Mouse (Mus musculus) urinary bladder, postnatal 25 days (tissue): ENCODE measurements around the gene Dgcr6.

Experiments used
- DNase-seq: peaks from one replicate; pipeline ENCODE4 v3.0.0; 2022; ENCODE audit warnings: low spot score

Gene Dgcr6

GRCm38 (mm10) chr16:18119031-18119730 is 66.5 kb downstream of the Dgcr6 start:
- DNase-seq: peak; percentile 42
